Mouse (Mus musculus): Measurements from ENCODE around the gene Terb2.

DNA sequence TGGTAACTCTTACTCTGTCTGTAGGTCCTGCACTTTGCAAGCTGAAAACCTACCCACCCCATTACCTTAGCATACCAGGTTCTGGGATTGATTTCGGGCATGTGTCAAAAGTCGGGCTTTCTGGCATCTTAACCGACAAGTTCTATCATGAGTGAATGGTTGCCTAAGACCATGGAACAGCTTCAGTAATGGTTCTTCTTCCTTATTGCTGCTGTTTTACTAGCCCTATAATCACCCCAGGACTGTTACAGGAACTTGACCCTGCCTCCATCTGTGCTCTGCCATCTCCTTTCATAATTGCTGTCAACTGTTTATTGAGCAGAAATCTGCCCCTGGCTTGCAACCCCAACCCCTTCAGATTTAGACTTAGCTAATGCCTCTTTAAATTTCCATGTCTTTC, 679 bp downstream of the Terb2 start:
- no peak for TF ChIP-seq CTCF (IDR thresholded peaks at IDR 0.05; ENCODE audit: insufficient read depth, low read length)
- no peak for TF ChIP-seq POLR2A (IDR thresholded peaks at IDR 0.05; ENCODE audit: borderline replicate concordance, extremely low read depth, low read depth, low read length)
